Mouse (Mus musculus): ENCODE data around the gene Spryd3. TPM values are rescaled to one million over a fixed set of nuclear protein-coding genes. Genes with fewer than 3 reads are reported as not detected.
"Not testable (repeated sequence)": the region's sequence is repeated elsewhere in the genome, so short reads cannot be mapped to it uniquely, and the experiment has no call there.

The Spryd3 gene
- polyA plus RNA-seq, 1 experiment from 2014 or later = 31.7 TPM

DNA sequence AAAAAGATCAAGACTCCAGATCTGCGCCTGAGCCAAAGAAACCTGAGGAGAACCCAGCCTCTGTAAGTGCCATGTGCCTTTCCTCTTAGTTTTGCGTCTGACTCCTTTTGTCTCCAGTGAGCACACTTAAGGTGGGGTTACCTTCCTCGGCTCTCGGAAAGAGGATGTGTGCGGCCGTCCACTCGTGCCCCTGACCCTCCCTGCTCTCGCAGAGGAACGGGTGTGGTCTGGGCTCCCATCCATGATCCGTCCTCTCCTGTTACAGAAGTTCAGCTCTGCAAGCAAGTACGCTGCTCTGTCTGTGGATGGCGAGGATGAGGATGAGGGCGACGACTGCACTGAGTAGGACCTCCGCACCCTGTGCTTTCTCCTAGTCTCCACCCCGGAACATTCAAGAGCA lies 41.0 kb downstream of the Spryd3 start:
- Histone ChIP-seq H3K27me3 (no peaks in the 10 kb centered on the region), H3K9me3 (replicated peaks) (no peaks in the 10 kb centered on the region), H3K4me2 (replicated peaks) (no peak overlapping the region), H3K4me1 (peaks cover 29% of the 10 kb centered on the region), H3K27ac (replicated peaks) (no peak overlapping the region), H3K36me3 (peaks cover 71% of the 10 kb centered on the region), H3K4me3 (replicated peaks) (no peak overlapping the region), H3K9ac (no peak overlapping the region)
- WGBS = 80% methylated on average over 16 of the region's 16 CpGs
- ATAC-seq (ENCODE audit: insufficient number of reproducible peaks, low FRiP score, low TSS enrichment, low read depth) = no peak

- Histone ChIP-seq H3K4me3 (replicated peaks) (no peak overlapping the region), H3K4me2 (replicated peaks) (no peak overlapping the region), H3K9me3 (replicated peaks) (no peaks in the 10 kb centered on the region), H3K27ac (replicated peaks) (no peak overlapping the region), H3K36me3 (peaks cover 79% of the 10 kb centered on the region), H3K9ac (no peak overlapping the region), H3K27me3 (no peaks in the 10 kb centered on the region), H3K4me1 (peaks cover 21% of the 10 kb centered on the region)
- ATAC-seq (ENCODE audit: insufficient number of reproducible peaks, low FRiP score, low TSS enrichment, low read depth) = no peak
- WGBS = 68% methylated on average over 2 of the region's 2 CpGs
Measured at GRCm38 (mm10) chr15:102094157-102094556, 41.9 kb downstream of the Spryd3 start.

- Histone ChIP-seq H3K9me3 (replicated peaks) (no peaks in the 10 kb centered on the region), H3K4me3 (replicated peaks) (no peak overlapping the region), H3K4me2 (replicated peaks) (no peak overlapping the region), H3K27me3 (no peaks in the 10 kb centered on the region), H3K9ac (no peak overlapping the region), H3K36me3 (peaks cover 97% of the 10 kb centered on the region), H3K4me1 (peaks cover 2% of the 10 kb centered on the region; the same call in 1 of the 2 replicates), H3K27ac (replicated peaks) (no peak overlapping the region)
- 86% methylated on average over 4 of the region's 4 CpGs for WGBS
- no peak for ATAC-seq (ENCODE audit: insufficient number of reproducible peaks, low FRiP score, low TSS enrichment, low read depth)
Measured at GRCm38 (mm10) chr15:102092222-102092621, 43.8 kb downstream of the Spryd3 start.

- H3K4me1 ChIP-seq = no peaks in the 10 kb centered on the region
- WGBS = 73% methylated on average over 1 of the region's 1 CpGs
- H3K27ac ChIP-seq (replicated peaks) = no peak overlapping the region
- no peaks in the 10 kb centered on the region for H3K27me3 ChIP-seq
- no peak overlapping the region for H3K9ac ChIP-seq
- no peak overlapping the region for H3K4me3 ChIP-seq (replicated peaks)
- no peak for ATAC-seq (ENCODE audit: insufficient number of reproducible peaks, low FRiP score, low TSS enrichment, low read depth)
- H3K36me3 ChIP-seq = peaks cover 100% of the 10 kb centered on the region
- H3K4me2 ChIP-seq (replicated peaks) = no peak overlapping the region
- H3K9me3 ChIP-seq (replicated peaks) = no peaks in the 10 kb centered on the region
Measured at GRCm38 (mm10) chr15:102091688-102092087, 44.3 kb downstream of the Spryd3 start.

DNA sequence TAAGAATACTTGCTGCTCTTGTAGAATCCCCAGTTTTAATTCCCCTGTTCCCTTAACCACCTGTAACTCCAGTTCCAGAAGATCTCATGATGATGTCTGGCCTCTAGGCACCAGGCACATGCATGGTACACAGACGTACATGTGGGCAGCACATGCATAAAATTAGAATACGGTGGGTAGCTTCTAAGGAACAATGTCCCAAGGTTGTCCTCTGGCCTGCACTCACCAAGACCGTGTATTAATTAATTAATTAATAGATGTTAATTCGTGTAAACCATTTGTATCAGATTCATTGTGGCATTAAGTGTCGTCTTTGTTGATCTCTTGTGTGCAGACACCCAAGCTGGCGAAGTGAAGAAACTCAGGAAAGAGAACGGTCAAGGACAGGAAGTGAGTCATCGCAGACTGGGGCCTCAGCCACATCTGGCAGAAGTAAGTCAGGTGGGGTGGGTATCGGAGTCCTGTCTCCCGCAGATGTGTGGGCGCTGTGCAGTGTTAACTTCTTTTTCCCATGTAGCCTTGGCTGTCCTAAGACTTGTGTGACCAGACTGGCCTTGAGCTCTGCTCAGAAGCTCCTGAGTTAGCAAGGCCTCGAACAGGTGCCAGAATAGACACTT lies 44.9 kb downstream of the Spryd3 start:
- Histone ChIP-seq H3K36me3 (peaks cover 99% of the 10 kb centered on the region), H3K9ac (no peak overlapping the region), H3K4me2 (replicated peaks) (no peak overlapping the region), H3K27ac (replicated peaks) (no peak overlapping the region), H3K4me3 (replicated peaks) (no peak overlapping the region), H3K27me3 (no peaks in the 10 kb centered on the region), H3K9me3 (replicated peaks) (no peaks in the 10 kb centered on the region), H3K4me1 (no peaks in the 10 kb centered on the region)
- ATAC-seq (ENCODE audit: insufficient number of reproducible peaks, low FRiP score, low TSS enrichment, low read depth) = no peak
- WGBS = 73% methylated on average over 12 of the region's 12 CpGs

DNA sequence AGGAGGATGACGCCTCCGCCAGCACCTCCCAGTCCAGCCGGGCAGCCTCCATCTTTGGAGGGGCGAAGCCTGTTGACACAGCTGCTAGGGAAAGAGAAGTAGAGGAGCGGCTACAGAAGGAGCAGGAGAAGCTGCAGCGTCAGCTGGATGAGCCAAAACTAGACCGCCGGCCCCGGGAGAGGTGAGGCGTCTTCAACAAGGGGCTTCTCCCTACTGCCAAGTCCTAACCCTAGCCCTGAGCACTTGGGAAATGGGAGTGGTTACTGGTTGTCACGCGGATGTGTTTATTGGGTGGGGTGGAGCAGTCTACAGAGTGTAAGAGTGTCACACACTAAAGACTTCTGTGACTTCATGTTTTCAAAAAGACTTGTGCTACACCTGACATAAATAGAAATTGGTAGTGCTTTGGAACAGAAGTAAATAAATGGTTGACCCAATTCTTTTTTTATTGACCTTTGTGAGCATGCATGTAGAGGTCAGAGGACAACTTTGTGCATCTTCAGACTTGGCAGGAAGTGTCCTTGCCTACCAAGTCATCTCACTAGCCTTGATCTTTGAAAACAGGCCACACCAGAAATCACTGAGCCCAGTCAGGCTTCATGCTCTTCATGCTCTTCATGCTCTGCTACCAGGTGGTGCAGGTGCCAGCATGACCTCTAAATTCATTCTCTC lies 46.0 kb downstream of the Spryd3 start:
- no peak overlapping the region for H3K9ac ChIP-seq
- H3K4me3 ChIP-seq (replicated peaks) = no peak overlapping the region
- H3K4me1 ChIP-seq = no peaks in the 10 kb centered on the region
- ATAC-seq (ENCODE audit: insufficient number of reproducible peaks, low FRiP score, low TSS enrichment, low read depth) = no peak
- no peaks in the 10 kb centered on the region for H3K9me3 ChIP-seq (replicated peaks)
- no peak overlapping the region for H3K27ac ChIP-seq (replicated peaks)
- WGBS = 81% methylated on average over 12 of the region's 12 CpGs
- H3K27me3 ChIP-seq = no peaks in the 10 kb centered on the region
- peaks cover 98% of the 10 kb centered on the region for H3K36me3 ChIP-seq
- no peak overlapping the region for H3K4me2 ChIP-seq (replicated peaks)

DNA sequence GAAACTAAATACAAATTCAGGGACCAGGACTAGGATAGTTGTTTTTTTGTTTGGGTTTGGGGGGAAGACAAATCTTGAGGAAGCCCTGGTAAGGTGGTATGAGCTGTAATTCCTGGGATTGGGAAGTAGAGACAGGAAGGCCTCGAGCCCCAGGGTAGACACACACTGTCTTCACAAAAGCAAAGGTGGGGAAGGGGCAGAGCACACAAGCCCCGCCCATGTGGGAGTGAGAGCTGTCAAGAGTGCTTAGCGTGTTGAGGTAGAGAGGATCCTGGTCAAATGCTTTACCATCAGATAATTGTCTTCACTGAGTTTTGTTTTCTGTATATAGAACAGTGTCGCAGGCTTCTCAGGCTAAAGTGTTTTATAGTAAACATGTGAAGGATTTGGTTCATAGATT lies 53.0 kb downstream of the Spryd3 start:
- no peak overlapping the region for H3K4me2 ChIP-seq (replicated peaks)
- H3K9ac ChIP-seq = no peak overlapping the region
- peaks cover 57% of the 10 kb centered on the region for H3K36me3 ChIP-seq
- ATAC-seq (ENCODE audit: insufficient number of reproducible peaks, low FRiP score, low TSS enrichment, low read depth) = no peak
- H3K4me3 ChIP-seq (replicated peaks) = no peak overlapping the region
- H3K9me3 ChIP-seq (replicated peaks) = no peaks in the 10 kb centered on the region
- 0 out of 2 replicates have a peak, but pooled peaks cover 5% of the 10 kb centered on the region for H3K4me1 ChIP-seq
- H3K27me3 ChIP-seq = no peaks in the 10 kb centered on the region
- 77% methylated on average over 4 of the region's 4 CpGs for WGBS
- H3K27ac ChIP-seq (replicated peaks) = no peak overlapping the region

DNA sequence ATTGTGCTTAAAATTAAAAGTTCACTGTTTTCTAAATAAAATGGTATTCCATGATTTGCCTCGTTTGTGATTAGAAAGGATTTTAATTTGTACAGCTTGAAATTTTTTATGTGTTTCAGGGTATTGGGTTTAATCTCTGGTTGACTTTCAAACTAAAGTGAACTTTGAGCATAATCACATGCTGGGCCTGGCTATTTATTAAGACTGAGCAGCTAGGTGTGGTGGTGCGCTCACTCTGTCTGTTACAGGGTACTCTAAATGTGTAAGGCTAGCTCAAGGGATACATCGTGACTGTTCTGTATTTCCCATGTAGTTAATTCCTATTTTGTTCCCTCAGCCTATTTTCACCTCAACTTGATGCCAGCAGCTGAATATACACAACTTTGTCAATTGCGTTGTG lies 53.9 kb downstream of the Spryd3 start:
- H3K36me3 ChIP-seq = peaks cover 48% of the 10 kb centered on the region

DNA sequence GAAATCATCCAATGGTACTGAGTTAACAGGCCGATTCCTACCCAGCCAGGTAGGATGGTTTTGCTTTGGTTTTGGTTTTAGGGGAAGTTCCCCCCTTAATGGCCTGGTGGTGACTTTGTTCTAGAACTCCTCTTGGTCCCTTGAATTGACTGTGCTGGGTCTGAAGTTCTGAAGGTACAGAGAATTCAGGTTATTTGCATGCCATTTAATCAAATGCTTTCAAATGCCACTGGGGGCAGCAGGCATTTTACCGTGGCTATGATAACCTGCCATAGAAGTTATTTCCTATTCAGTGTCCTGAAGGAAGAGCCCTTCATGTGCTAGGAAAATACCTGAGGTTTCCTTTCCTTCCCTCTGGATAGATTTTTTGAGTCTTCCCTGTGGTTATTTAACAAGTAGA lies 55.6 kb downstream of the Spryd3 start:
- Histone ChIP-seq H3K27ac (replicated peaks) (no peak overlapping the region), H3K27me3 (no peaks in the 10 kb centered on the region), H3K36me3 (peaks cover 32% of the 10 kb centered on the region), H3K9me3 (replicated peaks) (no peaks in the 10 kb centered on the region), H3K4me3 (replicated peaks) (no peak overlapping the region), H3K4me1 (peaks cover 14% of the 10 kb centered on the region), H3K4me2 (replicated peaks) (no peak overlapping the region), H3K9ac (no peak overlapping the region)
- WGBS = 60% methylated on average over 2 of the region's 2 CpGs
- ATAC-seq (ENCODE audit: insufficient number of reproducible peaks, low FRiP score, low TSS enrichment, low read depth) = no peak

More for the DNA sequence above, 53.9 kb downstream of the Spryd3 start:
- Histone ChIP-seq H3K9me3 (replicated peaks) (no peaks in the 10 kb centered on the region), H3K4me1 (0 out of 2 replicates have a peak, but pooled peaks cover 5% of the 10 kb centered on the region), H3K27me3 (no peaks in the 10 kb centered on the region), H3K4me2 (replicated peaks) (no peak overlapping the region), H3K4me3 (replicated peaks) (no peak overlapping the region), H3K9ac (no peak overlapping the region), H3K27ac (replicated peaks) (no peak overlapping the region)
- no peak for ATAC-seq (ENCODE audit: insufficient number of reproducible peaks, low FRiP score, low TSS enrichment, low read depth)
- 89% methylated on average over 4 of the region's 4 CpGs for WGBS

DNA sequence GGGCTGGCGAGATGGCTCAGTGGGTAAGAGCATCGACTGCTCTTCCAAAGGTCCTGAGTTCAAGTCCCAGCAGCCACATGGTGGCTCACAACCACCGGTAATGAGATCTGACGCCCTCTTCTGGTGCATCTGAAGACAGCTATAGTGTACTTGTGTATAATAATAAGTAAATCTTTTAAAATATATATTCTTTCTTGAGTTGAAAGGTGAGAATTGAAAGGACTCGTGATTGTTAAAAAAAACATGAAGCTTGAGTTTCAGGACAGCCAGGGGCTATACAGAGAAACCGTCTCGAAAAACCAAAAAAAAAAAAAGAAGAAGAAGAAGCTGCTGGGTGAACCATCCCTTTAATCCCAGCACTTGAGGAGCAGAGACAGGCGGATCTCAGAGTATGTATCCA lies 56.1 kb downstream of the Spryd3 start:
- not testable (repeated sequence) for H3K4me3 ChIP-seq (replicated peaks); H3K9me3 ChIP-seq (replicated peaks); H3K9ac ChIP-seq; H3K27me3 ChIP-seq; H3K4me2 ChIP-seq (replicated peaks); ATAC-seq (ENCODE audit: insufficient number of reproducible peaks, low FRiP score, low TSS enrichment, low read depth); H3K27ac ChIP-seq (replicated peaks)
- H3K36me3 ChIP-seq = peaks cover 29% of the 10 kb centered on the region
- H3K4me1 ChIP-seq = peaks cover 19% of the 10 kb centered on the region
- 60% methylated on average over 8 of the region's 8 CpGs for WGBS

- Histone ChIP-seq H3K27ac (replicated peaks) (no peak overlapping the region), H3K4me2 (replicated peaks) (no peak overlapping the region), H3K4me3 (replicated peaks) (no peak overlapping the region), H3K36me3 (peaks cover 22% of the 10 kb centered on the region), H3K27me3 (no peaks in the 10 kb centered on the region), H3K9ac (no peak overlapping the region), H3K9me3 (replicated peaks) (no peaks in the 10 kb centered on the region), H3K4me1 (peaks cover 22% of the 10 kb centered on the region)
- no peak for ATAC-seq (ENCODE audit: insufficient number of reproducible peaks, low FRiP score, low TSS enrichment, low read depth)
- WGBS = 67% methylated on average over 4 of the region's 4 CpGs
Measured at GRCm38 (mm10) chr15:102079221-102079620, 56.8 kb downstream of the Spryd3 start.
